Mouse (Mus musculus) fibroblast of lung, adult 2 months (primary cell): ENCODE results near the gene Hsd17b2.
"Not testable (repeated sequence)": the region's sequence is repeated elsewhere in the genome, so short reads cannot be mapped to it uniquely, and the experiment has no call there.

ENCODE experiments used
- DNase-seq: peaks from one replicate; pipeline ENCODE4 v3.0.0-alpha.2; 2011; ENCODE audit warnings: low read depth

Gene Hsd17b2

DNA sequence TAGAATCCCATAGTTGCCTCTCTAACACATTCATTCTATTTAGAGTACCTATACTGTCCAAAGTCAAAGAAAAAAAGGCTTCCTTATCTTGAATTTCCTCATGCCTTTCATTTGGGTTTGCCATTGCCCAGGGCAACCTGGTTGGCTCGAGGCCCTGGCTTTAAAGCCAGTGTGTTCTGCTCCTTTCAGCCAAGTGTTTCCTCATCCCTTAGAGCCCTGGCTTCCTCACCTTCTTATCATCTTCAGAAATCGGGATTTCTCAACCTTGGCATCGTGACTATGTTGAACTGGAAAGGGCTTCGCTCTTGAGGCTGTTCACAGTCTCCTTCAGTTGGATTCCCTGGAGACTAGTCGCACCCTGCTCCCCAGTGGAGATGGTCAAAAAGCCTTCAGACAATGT, 12.9 kb downstream of the Hsd17b2 start:
- no peak for DNase-seq

DNA sequence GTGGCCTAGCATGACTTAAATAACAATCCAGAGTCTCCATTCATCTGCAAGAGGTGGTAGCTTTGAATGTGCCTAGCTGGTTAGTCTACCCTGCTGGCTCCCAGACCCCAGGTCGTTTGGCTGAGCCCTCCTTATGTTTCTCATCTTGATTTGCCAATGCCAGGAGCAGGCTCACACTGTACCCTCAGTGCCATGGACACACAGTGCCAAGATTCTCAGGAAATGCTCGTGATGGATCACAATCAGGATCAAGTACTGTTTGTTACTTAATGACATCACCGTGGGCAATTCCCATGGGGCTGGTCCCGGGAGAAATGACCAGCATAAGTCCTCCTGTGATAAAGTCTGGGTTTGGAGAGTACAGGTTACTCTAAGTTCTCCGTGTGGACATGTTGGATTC, 14.2 kb downstream of the Hsd17b2 start:
- no peak for DNase-seq

DNA sequence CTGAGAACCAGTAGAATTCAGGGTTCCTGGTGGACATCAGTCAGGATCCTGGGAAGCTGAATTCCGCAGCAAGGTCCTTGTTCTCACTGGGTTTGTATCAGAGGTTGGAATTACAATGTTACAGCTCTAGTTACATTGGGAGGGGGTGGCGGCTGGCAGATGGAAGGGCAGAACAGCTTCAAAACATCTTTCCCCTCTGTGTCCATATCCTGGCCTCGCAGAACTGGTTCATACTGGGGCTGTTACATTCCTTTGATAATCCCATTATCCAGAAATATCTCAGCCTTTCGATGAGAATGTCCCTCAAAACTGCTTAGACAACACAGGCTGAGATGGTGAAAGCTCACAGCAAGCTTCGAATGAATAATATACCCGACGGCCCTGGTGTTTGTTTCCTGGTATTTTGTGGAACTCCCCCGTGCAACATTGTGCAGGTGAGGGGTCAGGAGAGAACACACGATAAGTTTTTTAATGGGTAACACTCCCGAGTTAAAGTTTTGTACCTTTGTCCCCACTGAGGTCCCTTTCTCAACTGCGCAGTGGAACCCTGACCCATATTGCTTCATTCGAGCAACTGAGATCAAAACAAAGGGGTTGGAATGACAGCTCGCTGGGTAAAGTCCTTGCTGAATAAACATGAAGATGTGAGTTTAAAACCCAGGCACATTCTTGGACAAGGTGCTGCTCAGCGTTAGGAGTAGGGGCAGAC, 16.6 kb downstream of the Hsd17b2 start:
- no peak for DNase-seq

DNA sequence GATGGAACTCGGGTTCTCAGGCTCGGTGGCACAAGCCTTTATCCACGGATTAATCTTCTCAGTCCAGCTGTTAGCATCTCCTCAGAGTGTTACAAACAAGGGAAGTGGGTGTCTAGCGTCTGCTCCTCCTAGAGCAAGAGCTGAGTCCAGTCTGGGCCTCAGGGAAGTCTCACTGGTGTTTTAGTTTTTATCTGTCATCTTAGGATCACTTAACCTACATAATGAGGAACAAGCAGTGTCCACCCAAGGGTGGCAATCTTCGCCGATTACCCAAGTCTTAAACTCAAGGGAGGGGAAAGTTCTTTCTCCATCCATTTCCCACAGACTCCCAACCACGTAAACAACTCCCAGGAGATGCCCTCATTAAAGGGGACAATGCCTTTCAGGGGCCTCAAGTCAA, 24.8 kb downstream of the Hsd17b2 start:
- DNase-seq = no peak

DNA sequence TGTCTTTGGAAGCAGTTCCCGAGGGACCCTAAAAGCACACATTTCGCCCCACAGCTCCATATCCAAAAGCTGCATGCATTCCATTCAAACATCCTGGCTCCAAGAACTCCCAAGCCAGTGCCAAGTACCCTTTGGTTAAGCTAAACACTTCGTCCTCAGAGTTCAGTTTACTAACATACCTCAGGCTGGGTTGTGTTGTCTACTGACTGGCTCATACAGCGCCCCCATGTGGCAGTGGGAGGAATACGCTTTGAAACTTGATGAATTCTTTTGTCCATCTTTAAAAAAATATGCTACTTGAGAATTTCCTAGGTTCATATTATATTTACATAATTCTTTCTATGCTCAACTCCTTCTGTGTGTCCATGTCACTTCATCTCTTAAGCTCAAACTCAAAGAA, 25.9 kb downstream of the Hsd17b2 start:
- no peak for DNase-seq

DNA sequence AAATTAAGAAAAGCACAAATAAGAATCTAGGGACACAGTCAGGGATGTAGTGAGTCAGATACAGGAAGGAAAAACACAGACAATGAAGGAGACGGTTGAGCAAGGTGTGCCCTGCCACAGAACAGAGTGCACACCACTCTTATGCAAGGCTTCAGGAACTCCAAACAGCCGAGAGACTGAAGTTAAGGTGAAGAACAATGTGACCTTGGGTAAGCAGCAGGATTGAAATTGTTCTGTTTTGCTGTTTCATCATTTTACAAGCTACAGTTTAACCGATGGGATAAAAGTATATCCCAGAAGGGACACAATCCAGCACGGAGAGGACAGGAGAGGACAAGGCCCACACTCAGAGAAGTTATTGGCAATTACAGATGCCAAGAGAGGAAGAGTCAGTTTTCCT, 26.5 kb downstream of the Hsd17b2 start:
- no peak for DNase-seq

DNA sequence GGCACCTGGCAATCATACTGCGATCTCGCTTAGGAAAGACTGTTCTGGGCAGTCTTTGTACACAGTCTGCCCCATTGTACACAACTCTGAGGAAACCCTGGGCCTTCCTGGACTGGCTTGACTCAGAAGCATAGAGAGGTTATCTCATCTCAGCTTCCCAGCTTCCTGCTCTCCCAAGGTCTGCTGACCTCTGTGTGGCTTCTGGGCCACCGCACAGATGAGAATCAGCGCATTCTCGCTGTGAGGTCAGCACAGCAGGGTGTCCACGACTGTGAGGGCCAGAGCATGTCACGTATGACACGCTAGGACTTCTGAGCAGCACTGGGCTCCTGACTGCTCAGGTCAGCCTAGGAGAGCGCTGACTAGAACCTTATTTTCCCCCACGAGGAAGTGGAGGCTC, 29.3 kb downstream of the Hsd17b2 start:
- no peak for DNase-seq

DNA sequence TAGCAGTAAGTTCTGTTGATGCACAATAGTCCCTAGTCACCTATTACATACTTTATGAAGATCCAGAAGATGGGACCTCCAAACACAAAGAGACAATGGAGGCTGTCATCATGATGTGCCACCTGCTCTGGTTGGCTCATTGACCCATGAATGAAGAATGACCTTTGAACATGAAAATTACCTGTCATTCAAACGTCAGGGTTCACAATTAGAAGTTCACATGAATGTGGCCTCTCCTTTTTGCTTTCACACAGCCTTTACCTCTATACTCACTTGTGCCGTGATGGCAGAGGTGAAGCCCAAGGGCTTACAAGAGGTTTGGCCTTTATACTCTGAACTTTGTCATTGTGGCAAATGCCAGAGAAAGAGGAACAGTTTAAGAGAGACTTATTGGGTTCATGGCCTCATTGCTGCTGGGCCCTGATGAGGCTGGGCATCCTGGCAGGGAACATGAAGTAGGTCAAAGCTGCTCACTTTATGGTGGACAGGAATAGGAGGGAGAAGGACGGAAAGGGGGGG, 35.0 kb downstream of the Hsd17b2 start:
- DNase-seq = no peak

DNA sequence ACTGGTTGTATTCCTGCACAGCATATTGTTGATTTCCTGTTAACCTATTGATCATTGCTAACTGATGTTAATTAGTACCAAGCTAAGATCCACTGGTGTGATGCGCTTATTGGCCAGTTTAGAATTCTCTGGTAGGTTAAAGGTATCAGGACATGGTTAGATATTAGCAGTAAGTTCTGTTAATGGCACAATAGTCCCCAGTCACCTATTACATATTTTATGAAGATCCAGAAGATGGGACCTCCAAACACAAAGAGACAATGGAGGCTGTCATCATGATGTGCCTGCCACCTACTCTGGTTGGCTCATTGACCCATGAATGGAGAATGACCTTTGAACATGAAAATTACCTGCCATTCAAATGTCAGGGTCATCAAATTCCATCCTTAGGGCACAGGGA, 36.5 kb downstream of the Hsd17b2 start:
- DNase-seq = not testable (repeated sequence)

DNA sequence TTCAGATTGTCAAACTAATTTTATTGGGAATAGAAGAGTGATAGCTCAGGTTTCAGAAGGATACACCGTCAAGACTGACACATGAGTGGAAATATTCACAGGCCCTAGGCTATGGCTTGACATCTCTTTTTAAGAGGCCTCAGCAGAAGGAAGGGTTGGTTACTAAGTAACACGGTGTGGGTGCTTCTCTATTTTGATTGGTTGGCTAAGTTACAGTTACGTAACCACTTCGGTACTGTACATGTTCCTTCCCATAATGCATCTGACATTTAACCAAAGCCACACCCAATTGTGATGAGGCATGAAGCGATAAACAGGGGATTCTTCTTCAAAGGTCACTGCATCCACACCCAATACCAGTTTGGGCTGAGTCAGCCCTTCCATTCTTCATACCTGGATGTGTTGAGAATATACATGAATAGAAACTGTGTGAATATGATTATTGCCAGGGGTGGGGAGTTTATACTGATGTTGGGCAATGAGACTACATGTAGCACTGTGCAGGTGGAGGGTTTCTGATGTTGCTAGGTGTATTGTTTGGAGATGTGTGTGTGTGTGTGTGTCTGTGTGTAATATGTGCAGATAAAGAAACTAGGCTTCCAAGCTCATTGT, 38.8 kb downstream of the Hsd17b2 start:
- DNase-seq = no peak

DNA sequence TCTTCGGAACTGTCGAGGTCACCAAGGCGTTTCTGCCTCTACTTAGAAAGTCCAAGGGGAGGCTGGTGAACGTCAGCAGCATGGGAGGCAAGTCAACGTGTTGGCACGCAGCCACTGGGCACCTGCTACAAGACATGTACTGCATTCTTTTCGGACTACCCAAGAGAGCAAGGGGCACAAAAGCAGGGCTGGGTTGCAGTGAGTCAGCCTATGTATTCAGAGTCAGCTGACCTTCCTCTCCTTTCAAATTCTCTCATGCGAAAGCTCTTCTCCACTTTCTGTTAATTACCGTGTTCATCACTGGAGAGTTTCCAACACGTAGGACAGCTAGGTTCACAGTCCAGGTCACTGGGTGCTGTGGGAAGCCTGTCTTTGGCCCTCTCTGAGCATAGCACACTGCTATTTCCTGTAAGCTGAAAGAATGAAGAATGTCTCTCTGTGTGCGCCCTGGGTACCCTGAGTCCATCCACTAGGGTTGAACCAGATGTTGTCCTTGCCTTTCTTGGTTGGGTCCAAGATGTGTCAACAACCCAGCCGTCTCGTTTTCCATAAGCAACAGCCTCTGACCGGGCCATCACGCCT, 40.8 kb downstream of the Hsd17b2 start:
- DNase-seq = no peak

DNA sequence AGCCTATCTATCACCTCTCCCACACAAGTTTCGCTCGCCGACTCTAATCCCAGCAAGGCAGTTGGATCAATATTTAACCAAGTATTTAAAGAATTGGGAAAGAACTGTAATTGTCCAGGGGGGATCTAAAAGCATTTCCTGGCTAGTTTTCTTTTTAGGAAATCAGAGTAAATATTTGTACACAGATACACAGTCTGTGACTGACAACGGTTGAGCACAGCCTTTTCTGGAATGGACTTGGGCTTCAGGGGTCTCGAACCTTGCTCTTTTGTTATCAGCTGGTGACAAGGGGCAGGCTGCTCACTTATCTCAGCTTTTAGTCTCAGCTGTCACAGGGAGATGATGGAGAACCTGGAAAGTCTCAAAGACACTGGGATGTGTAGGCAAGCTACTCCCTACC, 44.9 kb downstream of the Hsd17b2 start:
- no peak for DNase-seq

DNA sequence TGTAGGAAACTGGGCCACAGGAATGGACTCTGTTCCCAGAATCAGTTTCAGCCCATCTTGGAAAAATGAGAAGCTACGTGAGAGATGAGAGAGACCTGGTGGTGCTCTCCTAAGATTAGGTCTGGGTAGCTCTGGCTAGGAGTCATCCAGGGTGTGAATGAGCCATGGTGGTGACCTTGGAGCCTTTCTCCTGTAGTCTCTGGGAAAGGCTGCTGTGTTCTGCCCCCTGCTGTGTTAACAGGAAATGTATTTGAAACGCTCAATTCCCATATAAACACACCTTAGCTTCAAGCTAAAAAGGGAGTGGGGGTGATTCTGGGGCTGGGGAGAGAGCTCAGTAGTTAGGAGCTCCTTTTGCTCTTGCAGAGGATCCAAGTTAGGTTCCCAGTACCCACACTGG, 45.7 kb downstream of the Hsd17b2 start:
- DNase-seq = no peak

DNA sequence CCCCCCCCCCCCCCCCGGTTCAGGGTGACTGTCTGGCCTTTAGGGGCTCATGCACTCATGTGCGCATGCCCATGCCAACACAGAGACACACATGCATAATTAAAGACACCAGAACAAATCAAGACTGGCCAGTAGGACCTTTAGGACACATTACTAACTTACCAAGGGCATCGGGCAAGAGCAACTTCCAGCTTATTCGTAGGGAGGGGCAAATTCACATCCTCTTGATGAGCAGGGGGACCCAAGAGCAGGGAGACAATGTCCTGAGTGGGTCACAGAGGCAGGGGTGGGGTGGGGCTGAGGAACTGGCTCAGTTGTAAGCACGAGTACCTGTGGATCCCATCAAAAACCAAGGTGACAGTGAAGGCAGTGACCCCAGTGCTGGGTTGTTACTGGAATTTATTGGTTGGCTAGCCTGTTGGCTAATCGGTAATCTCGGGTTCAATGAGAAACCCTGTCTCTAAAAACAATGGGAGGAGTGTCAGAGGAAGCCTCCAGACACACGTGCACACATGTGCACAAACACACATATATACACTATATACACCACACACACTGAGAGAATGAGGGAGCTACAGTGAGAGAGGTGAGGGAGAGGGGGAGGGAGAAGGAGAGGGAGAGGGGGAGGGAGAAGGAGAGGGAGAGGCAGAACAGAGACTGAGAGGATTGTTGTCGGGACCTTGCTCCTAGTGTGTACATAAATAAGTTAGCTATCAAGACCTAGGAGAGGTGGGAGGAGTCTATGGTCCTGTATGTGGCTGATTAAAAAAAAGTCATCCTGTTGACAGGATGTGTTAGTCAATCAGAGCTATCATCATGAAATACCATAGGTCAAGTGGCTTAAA, 46.4 kb downstream of the Hsd17b2 start:
- no peak for DNase-seq

DNA sequence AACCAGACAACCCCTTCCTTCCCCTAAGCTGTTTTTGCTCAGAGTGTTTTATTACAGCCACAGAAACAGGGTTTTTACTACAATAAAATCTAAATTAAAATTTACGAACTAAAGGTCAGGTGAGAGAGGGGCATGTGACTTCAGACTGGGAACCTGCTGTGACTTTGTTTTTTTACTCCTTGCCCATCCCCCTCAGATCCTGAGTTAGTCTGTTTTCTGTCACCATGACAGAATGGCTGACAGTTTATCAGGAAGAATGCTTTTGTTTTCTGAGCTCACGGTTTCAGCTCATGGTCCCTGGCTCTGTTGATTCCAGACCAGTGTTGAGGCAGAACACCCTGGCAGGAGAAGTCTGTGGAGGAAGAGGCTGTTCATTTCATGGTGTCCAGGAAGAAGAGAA, 47.7 kb downstream of the Hsd17b2 start:
- DNase-seq = no peak

DNA sequence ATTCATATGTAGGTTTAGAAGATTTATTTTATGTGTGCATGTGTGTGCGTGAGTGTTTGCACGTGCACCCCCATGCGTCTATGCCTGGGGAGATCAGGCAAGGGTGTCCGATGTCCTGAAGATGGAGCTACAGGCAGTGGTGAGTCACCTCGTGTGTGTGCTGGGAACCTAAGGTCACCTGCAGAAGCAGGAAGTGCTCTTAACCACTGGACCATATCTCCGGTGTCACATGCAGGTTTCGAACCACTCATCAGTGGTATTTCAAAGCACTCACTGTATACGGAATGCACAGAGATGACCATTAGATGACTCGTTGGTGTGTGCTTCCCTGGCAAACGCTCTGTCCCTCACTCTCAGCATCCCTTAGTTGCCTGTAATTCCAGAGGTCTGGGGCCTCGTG, 56.2 kb downstream of the Hsd17b2 start:
- no peak for DNase-seq

DNA sequence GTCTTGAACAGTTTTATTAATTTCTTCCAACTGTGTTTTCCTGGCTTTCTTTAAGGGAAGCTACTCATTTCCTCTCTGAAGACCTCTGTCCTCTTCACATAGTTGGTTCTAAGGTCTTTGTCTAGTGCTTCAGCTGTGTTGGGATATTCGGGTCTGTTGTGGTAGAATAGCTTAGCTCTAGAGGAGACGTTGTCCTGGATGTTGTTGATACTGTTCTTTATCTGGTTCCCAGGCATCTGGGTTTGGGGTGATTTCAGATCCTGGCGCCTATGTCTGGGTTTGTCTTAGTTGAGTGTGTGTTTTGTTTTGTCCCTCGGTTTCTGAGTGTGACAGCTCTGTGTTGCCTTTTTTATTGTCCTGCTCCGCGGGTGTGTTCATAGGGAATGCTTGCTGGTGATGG, 61.1 kb downstream of the Hsd17b2 start:
- DNase-seq = no peak

DNA sequence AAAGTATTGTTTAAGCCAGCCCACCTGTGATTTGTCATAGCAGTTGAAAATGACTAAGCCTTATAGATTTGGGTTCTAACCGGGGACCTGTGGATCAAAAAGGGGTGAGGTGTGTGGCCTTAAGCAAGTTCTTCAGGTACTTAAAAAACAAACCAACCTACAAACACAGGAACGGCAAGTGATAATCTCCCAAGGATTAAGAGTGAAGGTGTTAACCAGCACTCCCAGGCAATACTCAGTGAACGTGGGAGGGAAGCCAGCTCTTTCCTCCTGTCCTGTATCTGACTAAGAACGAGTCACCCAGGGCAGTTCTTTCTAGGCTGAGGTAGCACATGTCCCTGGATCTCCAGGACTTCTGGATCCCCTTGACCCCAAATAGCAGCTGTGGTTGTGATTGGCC, 62.9 kb downstream of the Hsd17b2 start:
- no peak for DNase-seq

DNA sequence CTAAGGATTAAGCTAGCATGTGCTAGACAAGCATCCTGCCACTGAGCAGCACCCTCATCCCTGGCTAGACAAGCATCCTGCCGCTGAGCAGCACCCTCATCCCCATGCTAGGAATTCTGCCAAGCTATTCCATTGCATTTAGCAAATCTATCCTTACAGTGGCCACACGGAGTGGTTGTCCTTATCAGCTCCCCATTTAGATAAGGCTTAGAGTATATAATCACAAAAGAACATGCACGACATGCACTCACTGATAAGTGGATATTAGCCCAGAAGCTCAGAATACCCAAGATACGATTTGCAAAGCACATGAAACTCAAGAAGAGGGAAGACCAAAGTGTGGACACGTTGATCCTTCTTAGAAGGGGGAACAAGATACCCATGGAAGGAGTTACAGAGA, 64.2 kb downstream of the Hsd17b2 start:
- no peak for DNase-seq

DNA sequence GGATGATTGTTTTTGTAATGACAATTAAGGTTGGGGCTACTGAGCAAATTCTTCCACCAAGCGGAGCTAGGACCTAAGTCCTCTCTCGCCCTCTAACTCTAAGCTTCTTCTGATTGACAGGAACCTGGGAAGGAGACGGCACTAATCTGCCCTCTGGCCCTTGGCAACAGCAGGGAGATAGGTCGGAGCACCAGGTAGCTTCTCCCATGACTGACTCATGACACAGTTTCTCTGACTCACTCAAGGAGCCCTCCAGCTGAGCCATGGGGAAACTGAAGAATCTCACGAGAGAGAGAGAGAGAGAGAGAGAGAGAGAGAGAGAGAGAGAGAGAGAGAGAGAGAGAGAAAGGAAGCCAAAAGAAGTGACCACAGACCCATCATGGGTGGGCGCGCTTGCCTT, 67.3 kb downstream of the Hsd17b2 start:
- no peak for DNase-seq

DNA sequence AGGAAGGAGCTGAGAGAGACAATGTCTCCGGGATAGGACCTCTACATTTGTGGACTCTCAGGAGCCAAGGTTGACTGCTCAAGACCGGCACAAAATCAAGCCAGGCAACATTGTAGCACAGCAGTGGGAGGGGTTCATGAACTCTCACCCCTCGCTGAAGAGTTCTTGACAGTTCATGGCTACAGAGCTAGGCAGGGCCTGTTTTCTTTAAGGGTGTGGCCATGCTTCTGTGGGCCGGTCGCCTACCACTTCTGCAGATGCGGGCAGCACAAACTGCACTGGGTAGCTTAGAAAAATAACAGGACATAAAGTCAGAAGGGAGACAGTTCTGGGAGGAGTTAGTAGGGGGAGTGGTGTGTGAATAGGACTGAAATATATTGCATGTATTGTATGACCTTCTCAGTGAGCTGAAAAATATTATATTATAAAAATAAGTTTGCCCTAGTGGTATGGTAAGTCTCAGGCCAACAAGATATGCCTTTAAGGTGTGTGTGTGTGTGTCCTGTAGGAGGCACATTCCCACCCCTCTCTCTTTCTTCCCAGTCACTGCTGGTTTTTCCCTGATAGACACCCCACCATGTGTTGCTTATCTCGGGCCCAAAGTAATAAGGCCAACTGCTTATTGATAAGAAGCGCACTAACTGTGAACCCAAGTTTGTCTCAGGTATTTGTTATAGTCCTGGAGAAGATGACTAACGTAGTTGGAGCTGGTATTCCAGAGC, 69.6 kb downstream of the Hsd17b2 start:
- DNase-seq = no peak

DNA sequence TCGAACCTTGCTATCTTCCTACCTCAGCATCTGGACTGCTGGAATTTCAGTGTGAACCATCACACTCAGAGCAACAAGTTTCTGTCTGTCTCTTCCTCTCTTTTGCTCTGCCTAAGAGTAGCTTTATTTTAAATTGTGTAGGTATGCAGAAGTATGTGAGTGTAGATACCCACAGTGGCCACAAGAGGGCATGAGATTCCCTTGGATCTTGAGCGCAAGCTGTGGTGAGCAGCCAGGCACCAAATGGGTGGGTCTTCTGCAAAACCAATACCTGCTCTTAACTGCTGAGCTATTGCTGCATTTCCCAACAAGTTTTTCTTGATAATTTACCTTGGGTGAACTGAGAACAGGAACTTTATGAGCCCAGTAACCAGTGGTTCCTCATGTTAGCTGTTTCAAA, 70.4 kb downstream of the Hsd17b2 start:
- DNase-seq = no peak
